Mouse (Mus musculus) thymus, adult 2 months (tissue): ENCODE measurements around the gene Tgfb2.

ENCODE experiments used
- CTCF ChIP-seq: fragments of 200-500 bp; IDR thresholded peaks from 2 replicates; pipeline ENCODE4 v1.5.1; 2012; ENCODE audit warnings: mild to moderate bottlenecking, control low read depth, low read length, moderate library complexity, borderline replicate concordance; ENCODE audit not compliant: control insufficient read depth, poor library complexity, insufficient read depth; ENCODE audit errors: extremely low read depth
- POLR2A ChIP-seq: fragments of 200-500 bp; IDR thresholded peaks from 2 replicates; pipeline ENCODE4 v1.6.1; 2012; ENCODE audit warnings: mild to moderate bottlenecking, low read length, control low read depth, moderate library complexity; ENCODE audit not compliant: control insufficient read depth, poor library complexity, insufficient read depth; ENCODE audit errors: extremely low read depth

DNA sequence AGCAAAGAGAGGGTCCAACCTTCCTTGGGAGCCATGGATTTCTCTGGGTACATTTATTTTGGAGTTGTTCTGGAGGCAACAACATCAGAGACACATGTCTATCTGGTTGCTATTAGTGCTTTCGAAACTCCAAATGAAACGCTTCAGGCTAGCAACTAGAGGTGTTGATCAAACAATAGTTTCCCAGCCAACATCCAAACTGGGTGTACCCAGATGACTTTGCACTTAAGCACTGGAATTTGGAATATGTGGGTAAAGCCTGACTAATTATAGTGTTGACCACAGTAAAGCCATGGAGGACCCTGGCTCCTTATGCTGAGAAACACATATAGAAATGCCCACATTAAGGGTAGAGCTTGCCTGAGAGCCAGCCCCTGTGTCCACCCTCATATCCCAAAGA is 124.7 kb downstream of the Tgfb2 start:
- TF ChIP-seq CTCF (no peak), POLR2A (no peak)
